Mouse (Mus musculus): ENCODE measurements around the gene BC051142. TPM values are rescaled to one million over a fixed set of nuclear protein-coding genes. Genes with fewer than 3 reads are reported as not detected.

The BC051142 gene
- polyA plus RNA-seq, 1 experiment = not detected

- no peaks in the 10 kb centered on the region for H3K27me3 ChIP-seq (ENCODE audit: control insufficient read depth, insufficient read depth, insufficient read length)
- H3K79me2 ChIP-seq (ENCODE audit: control insufficient read depth, insufficient read depth) = no peaks in the 10 kb centered on the region
- no peak overlapping the region for H3K4me3 ChIP-seq (ENCODE audit: insufficient read depth, poor library complexity, severe bottlenecking)
- H3ac ChIP-seq (ENCODE audit: control insufficient read depth, insufficient read length, low read depth) = no peak overlapping the region
- TF ChIP-seq CEBPB (IDR thresholded peaks at IDR 0.05; ENCODE audit: low read depth) (no peak), MYOD1 (IDR thresholded peaks at IDR 0.05; ENCODE audit: control insufficient read depth, insufficient read length, low read depth) (no peak), MYOG (IDR thresholded peaks at IDR 0.05; ENCODE audit: control insufficient read depth, extremely low read depth, insufficient read length) (no peak), FOSL1 (IDR thresholded peaks at IDR 0.05; ENCODE audit: insufficient read depth, low read length, poor library complexity, severe bottlenecking) (no peak), MAX (IDR thresholded peaks at IDR 0.05) (no peak)
- H3K36me3 ChIP-seq (ENCODE audit: control insufficient read depth, insufficient read depth) = no peaks in the 10 kb centered on the region
- no peaks in the 10 kb centered on the region for H3K79me3 ChIP-seq (ENCODE audit: low read depth)
Observed at GRCm38 (mm10) chr17:34437120-34437519, 38.5 kb downstream of the BC051142 start.

DNA sequence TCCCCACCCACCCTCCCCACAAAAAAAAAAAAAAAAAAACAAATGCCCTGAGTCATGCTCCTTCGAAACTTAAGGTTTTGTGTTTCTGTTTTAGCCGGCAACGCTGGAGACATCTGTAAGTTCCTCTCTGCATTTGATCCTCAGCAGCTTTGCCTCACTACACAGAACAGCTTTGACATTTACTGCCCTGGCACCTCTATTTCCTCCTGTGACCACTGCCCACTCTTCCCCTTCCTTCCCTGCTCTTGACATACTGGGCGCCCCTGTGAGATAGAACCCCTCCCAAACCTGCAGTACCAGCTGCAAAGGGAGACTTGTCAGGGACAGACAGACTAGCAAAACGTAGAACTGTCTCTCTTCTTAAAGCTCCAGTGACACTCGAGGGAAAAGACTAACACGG lies 39.0 kb downstream of the BC051142 start:
- Histone ChIP-seq H3K79me2 (ENCODE audit: control insufficient read depth, insufficient read depth) (no peaks in the 10 kb centered on the region), H3K36me3 (ENCODE audit: control insufficient read depth, insufficient read depth) (no peaks in the 10 kb centered on the region), H3K4me3 (ENCODE audit: insufficient read depth, poor library complexity, severe bottlenecking) (no peak overlapping the region), H3ac (ENCODE audit: control insufficient read depth, insufficient read length, low read depth) (no peak overlapping the region), H3K79me3 (ENCODE audit: low read depth) (no peaks in the 10 kb centered on the region), H3K27me3 (ENCODE audit: control insufficient read depth, insufficient read depth, insufficient read length) (no peaks in the 10 kb centered on the region)
- no peak for TF ChIP-seq MYOD1 (IDR thresholded peaks at IDR 0.05; ENCODE audit: control insufficient read depth, insufficient read length, low read depth)
- no peak for TF ChIP-seq CEBPB (IDR thresholded peaks at IDR 0.05; ENCODE audit: low read depth)
- TF ChIP-seq MYOG (IDR thresholded peaks at IDR 0.05; ENCODE audit: control insufficient read depth, extremely low read depth, insufficient read length) = no peak
- TF ChIP-seq FOSL1 (IDR thresholded peaks at IDR 0.05; ENCODE audit: insufficient read depth, low read length, poor library complexity, severe bottlenecking) = no peak
- TF ChIP-seq MAX (IDR thresholded peaks at IDR 0.05) = no peak
- no peak for TF ChIP-seq USF1 (IDR thresholded peaks at IDR 0.05; ENCODE audit: low read depth)
- TF ChIP-seq CTCF (IDR thresholded peaks at IDR 0.05; ENCODE audit: control insufficient read depth, insufficient read depth, insufficient read length) = no peak

- no peaks in the 10 kb centered on the region for H3K27me3 ChIP-seq (ENCODE audit: control insufficient read depth, insufficient read depth, insufficient read length)
Observed at GRCm38 (mm10) chr17:34438588-34438987, 40.0 kb downstream of the BC051142 start.

GRCm38 (mm10) chr17:34439795-34440194 lies 41.2 kb downstream of the BC051142 start:
- Histone ChIP-seq H3K79me2 (ENCODE audit: control insufficient read depth, insufficient read depth) (no peaks in the 10 kb centered on the region), H3ac (ENCODE audit: control insufficient read depth, insufficient read length, low read depth) (no peak overlapping the region), H3K4me3 (ENCODE audit: insufficient read depth, poor library complexity, severe bottlenecking) (no peak overlapping the region), H3K79me3 (ENCODE audit: low read depth) (no peaks in the 10 kb centered on the region), H3K36me3 (ENCODE audit: control insufficient read depth, insufficient read depth) (no peaks in the 10 kb centered on the region), H3K27me3 (ENCODE audit: control insufficient read depth, insufficient read depth, insufficient read length) (no peaks in the 10 kb centered on the region)
- no peak for TF ChIP-seq CTCF (IDR thresholded peaks at IDR 0.05; ENCODE audit: control insufficient read depth, insufficient read depth, insufficient read length)
- TF ChIP-seq FOSL1 (IDR thresholded peaks at IDR 0.05; ENCODE audit: insufficient read depth, low read length, poor library complexity, severe bottlenecking) = no peak
- TF ChIP-seq USF1 (IDR thresholded peaks at IDR 0.05; ENCODE audit: low read depth) = no peak
- no peak for TF ChIP-seq MYOG (IDR thresholded peaks at IDR 0.05; ENCODE audit: control insufficient read depth, extremely low read depth, insufficient read length)
- TF ChIP-seq MAX (IDR thresholded peaks at IDR 0.05) = no peak
- TF ChIP-seq MYOD1 (IDR thresholded peaks at IDR 0.05; ENCODE audit: control insufficient read depth, insufficient read length, low read depth) = no peak
- no peak for TF ChIP-seq CEBPB (IDR thresholded peaks at IDR 0.05; ENCODE audit: low read depth)

More at GRCm38 (mm10) chr17:34438588-34438987, 40.0 kb downstream of the BC051142 start:
- no peaks in the 10 kb centered on the region for H3K79me2 ChIP-seq (ENCODE audit: control insufficient read depth, insufficient read depth)
- H3K79me3 ChIP-seq (ENCODE audit: low read depth) = no peaks in the 10 kb centered on the region
- H3K36me3 ChIP-seq (ENCODE audit: control insufficient read depth, insufficient read depth) = no peaks in the 10 kb centered on the region
- TF ChIP-seq USF1 (IDR thresholded peaks at IDR 0.05; ENCODE audit: low read depth) = no peak
- TF ChIP-seq MYOD1 (IDR thresholded peaks at IDR 0.05; ENCODE audit: control insufficient read depth, insufficient read length, low read depth) = no peak
- no peak for TF ChIP-seq CEBPB (IDR thresholded peaks at IDR 0.05; ENCODE audit: low read depth)
- no peak for TF ChIP-seq MAX (IDR thresholded peaks at IDR 0.05)
- no peak for TF ChIP-seq MYOG (IDR thresholded peaks at IDR 0.05; ENCODE audit: control insufficient read depth, extremely low read depth, insufficient read length)
- H3K4me3 ChIP-seq (ENCODE audit: insufficient read depth, poor library complexity, severe bottlenecking) = no peak overlapping the region
- H3ac ChIP-seq (ENCODE audit: control insufficient read depth, insufficient read length, low read depth) = no peak overlapping the region

DNA sequence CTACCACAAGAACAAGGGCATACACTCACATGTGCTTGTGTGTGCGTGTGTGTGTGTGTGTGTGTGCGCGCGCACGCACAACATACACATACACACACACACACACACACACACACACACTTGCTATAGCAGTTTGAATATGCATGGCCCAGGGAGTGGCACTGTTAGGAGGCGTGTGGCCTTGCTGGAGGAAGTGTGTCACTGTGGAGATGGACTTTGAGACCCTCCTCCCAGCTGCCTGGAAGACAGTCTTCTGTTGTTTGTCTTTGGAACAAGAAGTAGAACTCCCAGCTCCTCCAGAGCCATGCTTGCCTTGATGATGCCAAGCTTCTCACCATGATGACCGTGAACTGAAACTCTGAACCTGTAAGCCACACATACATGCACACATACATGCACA lies 43.4 kb downstream of the BC051142 start:
- TF ChIP-seq CTCF (IDR thresholded peaks at IDR 0.05; ENCODE audit: control insufficient read depth, insufficient read depth, insufficient read length) = no peak
- TF ChIP-seq CEBPB (IDR thresholded peaks at IDR 0.05; ENCODE audit: low read depth) = no peak
- TF ChIP-seq FOSL1 (IDR thresholded peaks at IDR 0.05; ENCODE audit: insufficient read depth, low read length, poor library complexity, severe bottlenecking) = no peak
- no peak for TF ChIP-seq MYOD1 (IDR thresholded peaks at IDR 0.05; ENCODE audit: control insufficient read depth, insufficient read length, low read depth)
- TF ChIP-seq MAX (IDR thresholded peaks at IDR 0.05) = no peak
- Histone ChIP-seq H3K4me3 (ENCODE audit: insufficient read depth, poor library complexity, severe bottlenecking) (no peak overlapping the region), H3K79me2 (ENCODE audit: control insufficient read depth, insufficient read depth) (no peaks in the 10 kb centered on the region), H3K27me3 (ENCODE audit: control insufficient read depth, insufficient read depth, insufficient read length) (peaks cover 7% of the 10 kb centered on the region), H3K79me3 (ENCODE audit: low read depth) (no peaks in the 10 kb centered on the region), H3ac (ENCODE audit: control insufficient read depth, insufficient read length, low read depth) (no peak overlapping the region), H3K36me3 (ENCODE audit: control insufficient read depth, insufficient read depth) (no peaks in the 10 kb centered on the region)

DNA sequence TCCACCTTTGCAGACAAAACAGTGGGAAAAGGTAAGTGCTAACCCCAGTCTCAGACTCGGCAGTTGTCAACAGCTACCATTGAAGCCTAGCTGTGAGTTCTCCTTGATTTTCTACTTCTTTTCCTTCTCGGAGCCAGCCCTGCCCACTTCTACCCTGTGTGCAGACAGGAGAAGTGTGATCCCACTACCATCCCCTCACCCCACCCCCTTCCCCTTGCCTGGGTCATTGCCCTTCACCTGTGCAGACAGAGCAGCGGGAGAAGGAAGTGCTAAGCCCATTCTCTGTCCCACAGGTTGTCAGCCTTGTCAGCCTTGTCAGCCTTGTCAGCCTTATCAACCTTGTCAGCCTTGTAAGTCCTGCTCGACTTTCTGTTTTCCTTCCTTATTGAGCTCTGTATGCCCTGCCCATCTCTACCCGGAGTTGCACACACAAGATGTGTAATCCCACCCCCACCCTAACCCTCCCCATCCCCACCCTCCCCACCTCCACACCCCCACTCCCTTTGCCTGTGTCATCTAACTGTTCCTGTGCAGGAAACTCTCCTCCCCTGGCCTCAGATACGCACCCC lies 49.9 kb downstream of the BC051142 start:
- no peak for TF ChIP-seq MYOD1 (IDR thresholded peaks at IDR 0.05; ENCODE audit: control insufficient read depth, insufficient read length, low read depth)
- TF ChIP-seq MYOG (IDR thresholded peaks at IDR 0.05; ENCODE audit: control insufficient read depth, extremely low read depth, insufficient read length) = no peak
- TF ChIP-seq USF1 (IDR thresholded peaks at IDR 0.05; ENCODE audit: low read depth) = no peak
- TF ChIP-seq MAX (IDR thresholded peaks at IDR 0.05) = no peak
- TF ChIP-seq FOSL1 (IDR thresholded peaks at IDR 0.05; ENCODE audit: insufficient read depth, low read length, poor library complexity, severe bottlenecking) = no peak
- no peak for TF ChIP-seq CTCF (IDR thresholded peaks at IDR 0.05; ENCODE audit: control insufficient read depth, insufficient read depth, insufficient read length)
- no peak for TF ChIP-seq CEBPB (IDR thresholded peaks at IDR 0.05; ENCODE audit: low read depth)
- Histone ChIP-seq H3K4me3 (ENCODE audit: insufficient read depth, poor library complexity, severe bottlenecking) (no peak overlapping the region), H3K79me3 (ENCODE audit: low read depth) (no peaks in the 10 kb centered on the region), H3K36me3 (ENCODE audit: control insufficient read depth, insufficient read depth) (no peaks in the 10 kb centered on the region), H3K79me2 (ENCODE audit: control insufficient read depth, insufficient read depth) (no peaks in the 10 kb centered on the region), H3K27me3 (ENCODE audit: control insufficient read depth, insufficient read depth, insufficient read length) (peaks cover 35% of the 10 kb centered on the region), H3ac (ENCODE audit: control insufficient read depth, insufficient read length, low read depth) (no peak overlapping the region)
